25 mouse cellular contexts compared by ENCODE assay signal in genomic region chr6:128523360-128523759, GRCm38 (mm10). TPM values are rescaled to one million over a fixed set of nuclear protein-coding genes. Genes with fewer than 3 reads are reported as not detected.
"Had no signal": no experiment of that assay in that cellular context is flagged by ENCODE, and none has a peak within 500 bp of the region (broad histone marks: within the 10 kb centered on the region; RNA-seq: fewer than 3 reads in every experiment).

No protein-coding gene starts in this region.

- H3K9me3 ChIP-seq: limb, embryonic 10.5 days; liver, embryonic 15.5 days had no signal

- H3K4me2 ChIP-seq: limb, embryonic 13.5 days; liver, embryonic 11.5 days; liver, embryonic 15.5 days; midbrain, embryonic 11.5 days had no signal

- H3K9ac ChIP-seq: limb, embryonic 13.5 days; liver, embryonic 15.5 days had no signal

- DNase-seq: kidney, postnatal 25 days; layer of hippocampus, adult 9-11 months; lung, adult 2 months; lung, postnatal 14 days; lung, postnatal 4 days; midbrain, embryonic 14.5 days; thymus, adult 18-20 months; thymus, postnatal 36 days had no signal

- H3K36me3 ChIP-seq: limb, embryonic 10.5 days; limb, embryonic 13.5 days had no signal

- H3K4me1 ChIP-seq: limb, embryonic 10.5 days; limb, embryonic 13.5 days; liver, embryonic 15.5 days had no signal

- H3K27me3 ChIP-seq: limb, embryonic 13.5 days; liver, embryonic 15.5 days had no signal

- H3K4me3 ChIP-seq: layer of hippocampus, adult 2 months; limb, embryonic 10.5 days; limb, embryonic 13.5 days; liver, embryonic 15.5 days had no signal

- H3K27ac ChIP-seq: kidney, postnatal 0 days; layer of hippocampus, adult 2 months; limb, embryonic 10.5 days; limb, embryonic 13.5 days; liver, embryonic 15.5 days had no signal

RNA-seq across cellular contexts. Expression of gene Pzp, which starts 3.2 kb away (rescaled TPM):
- total RNA-seq: layer of hippocampus, adult 2 months; layer of hippocampus, postnatal 25 days; left cerebral cortex, adult 18-20 months; left cerebral cortex, postnatal 25 days; megakaryocyte progenitor cell, adult 5-6 weeks; megakaryocyte-erythroid progenitor cell, adult 5-6 weeks; midbrain, postnatal 0 days had no signal
- polyA plus RNA-seq: limb, embryonic 13.5 days; midbrain, embryonic 11.5 days; midbrain, postnatal 0 days; neural tube, embryonic 11.5 days; small intestine, adult 2 months; urinary bladder, adult 2 months had no signal

RNA-seq across cellular contexts. Expression of gene A2ml1, which starts 58.0 kb away (rescaled TPM):
- total RNA-seq: megakaryocyte progenitor cell, adult 5-6 weeks; megakaryocyte-erythroid progenitor cell, adult 5-6 weeks had no signal
- polyA plus RNA-seq: limb, embryonic 13.5 days; midbrain, embryonic 11.5 days; neural tube, embryonic 11.5 days; spleen, adult 2 months; urinary bladder, adult 2 months had no signal
